Mouse (Mus musculus): ENCODE measurements around the gene Rec114.

Rec114 gene

GRCm38 (mm10) chr9:58743702-58744248, at the start of gene Rec114:
Gene Rec114 (minus strand): TSS chr9:58743964.
- DNase-seq (ENCODE audit: low spot score) = no peak

- no peak for DNase-seq (ENCODE audit: low spot score)
Measured at GRCm38 (mm10) chr9:58789476-58789875, 45.7 kb upstream of the Rec114 start.

GRCm38 (mm10) chr9:58775363-58775762, 31.6 kb upstream of the Rec114 start:
- DNase-seq (ENCODE audit: low spot score) = peak; percentile 21

- DNase-seq (ENCODE audit: low spot score) = no peak
Measured at GRCm38 (mm10) chr9:58774761-58775160, 31.0 kb upstream of the Rec114 start.

GRCm38 (mm10) chr9:58769943-58770342, 26.2 kb upstream of the Rec114 start:
- no peak for DNase-seq (ENCODE audit: low spot score)

GRCm38 (mm10) chr9:58766959-58767955, 23.5 kb upstream of the Rec114 start:
- peak; percentile 33 for DNase-seq (ENCODE audit: low spot score)

GRCm38 (mm10) chr9:58764354-58764753, 20.6 kb upstream of the Rec114 start:
- DNase-seq (ENCODE audit: low spot score) = no peak

- no peak for DNase-seq (ENCODE audit: low spot score)
Measured at GRCm38 (mm10) chr9:58763114-58763513, 19.4 kb upstream of the Rec114 start.

- no peak for DNase-seq (ENCODE audit: low spot score)
Measured at GRCm38 (mm10) chr9:58762086-58762485, 18.3 kb upstream of the Rec114 start.

- DNase-seq (ENCODE audit: low spot score) = no peak
Measured at GRCm38 (mm10) chr9:58758754-58759153, 15.0 kb upstream of the Rec114 start.

- DNase-seq (ENCODE audit: low spot score) = no peak
Measured at GRCm38 (mm10) chr9:58756371-58757132, 12.8 kb upstream of the Rec114 start.

GRCm38 (mm10) chr9:58753606-58754005, 9.8 kb upstream of the Rec114 start:
- no peak for DNase-seq (ENCODE audit: low spot score)

GRCm38 (mm10) chr9:58748142-58748541, 4.4 kb upstream of the Rec114 start:
- no peak for DNase-seq (ENCODE audit: low spot score)

- DNase-seq (ENCODE audit: low spot score) = no peak
Measured at GRCm38 (mm10) chr9:58747328-58747755, 3.6 kb upstream of the Rec114 start.

- DNase-seq (ENCODE audit: low spot score) = no peak
Measured at GRCm38 (mm10) chr9:58742692-58743091, 1.1 kb downstream of the Rec114 start.

- no peak for DNase-seq (ENCODE audit: low spot score)
Measured at GRCm38 (mm10) chr9:58741369-58741768, 2.4 kb downstream of the Rec114 start.

GRCm38 (mm10) chr9:58739791-58740190, 4.0 kb downstream of the Rec114 start:
- DNase-seq (ENCODE audit: low spot score) = no peak

GRCm38 (mm10) chr9:58723165-58723564, 20.6 kb downstream of the Rec114 start:
- DNase-seq (ENCODE audit: low spot score) = no peak

GRCm38 (mm10) chr9:58722151-58722550, 21.6 kb downstream of the Rec114 start:
- no peak for DNase-seq (ENCODE audit: low spot score)

- no peak for DNase-seq (ENCODE audit: low spot score)
Measured at GRCm38 (mm10) chr9:58721021-58721420, 22.7 kb downstream of the Rec114 start.

GRCm38 (mm10) chr9:58720167-58720566, 23.6 kb downstream of the Rec114 start:
- no peak for DNase-seq (ENCODE audit: low spot score)

- DNase-seq (ENCODE audit: low spot score) = no peak
Measured at GRCm38 (mm10) chr9:58719471-58719870, 24.3 kb downstream of the Rec114 start.

All from embryo, embryonic 10.5 days (tissue).